Mouse (Mus musculus) olfactory bulb, adult 2 months (tissue): ENCODE measurements at regions not wholly inside any gene's neighbourhood (a gene's known extent, or its start where the extent isn't known, plus 50 kb on each side); places are given as distances from the start of the nearest gene placed in this dataset.

Source experiments
- H3K27ac ChIP-seq: fragments of 200-500 bp; 2 replicates; pipeline ENCODE4 v1.5.1; 2012; ENCODE audit warnings: low read depth, low read length; ENCODE audit not compliant: insufficient read depth
- H3K4me1 ChIP-seq: fragments of 200-500 bp; 2 replicates; pipeline ENCODE4 v1.6.1; 2012; ENCODE audit warnings: low read length; ENCODE audit not compliant: control insufficient read depth, insufficient read depth
- H3K4me3 ChIP-seq: fragments of 200-500 bp; 2 replicates; pipeline ENCODE4 v1.5.1; 2012; ENCODE audit warnings: mild to moderate bottlenecking, low read depth, low read length, moderate library complexity; ENCODE audit not compliant: insufficient read depth
- CTCF ChIP-seq: fragments of 200-500 bp; IDR thresholded peaks from 2 replicates; pipeline ENCODE4 v1.5.1; 2012; ENCODE audit warnings: low read depth, mild to moderate bottlenecking, low read length, moderate library complexity; ENCODE audit not compliant: insufficient read depth
- POLR2A ChIP-seq: fragments of 200-500 bp; IDR thresholded peaks from 2 replicates; pipeline ENCODE4 v1.6.1; 2012; ENCODE audit warnings: mild to moderate bottlenecking, low read depth, low read length, moderate library complexity; ENCODE audit not compliant: insufficient read depth
- WGBS: fragments of 180-500 bp; shearing (Covaris S2); methylation state at CpG from one replicate; pipeline ENCODE4 v1.1.7; 2018; 5-methylcytosine and 5-hydroxymethylcytosine counted together

DNA sequence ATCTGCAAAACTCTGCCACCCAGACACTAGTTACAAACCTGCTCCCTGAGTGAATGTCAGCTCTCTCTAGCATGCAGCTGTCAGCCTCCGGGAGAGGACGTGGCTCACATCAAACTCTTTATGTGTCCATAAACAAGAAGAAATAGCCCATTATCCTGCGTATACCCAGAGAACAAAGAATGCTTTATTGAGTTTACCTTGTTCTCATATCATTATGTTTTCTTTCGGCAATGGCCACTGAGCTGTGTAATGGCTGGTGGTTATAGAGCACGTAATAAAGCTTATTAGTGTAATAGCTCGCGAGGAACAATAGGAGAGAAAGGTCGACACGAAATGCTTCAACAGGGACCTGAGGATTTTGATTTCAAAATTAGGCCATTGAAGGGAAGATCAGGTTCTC is 331.6 kb downstream of the Hs3st1 start:
- Histone ChIP-seq H3K27ac (no peak overlapping the region), H3K4me1 (no peaks in the 10 kb centered on the region), H3K4me3 (no peak overlapping the region)
- TF ChIP-seq CTCF (no peak), POLR2A (no peak)
- 71% methylated on average over 9 of the region's 9 CpGs for WGBS

DNA sequence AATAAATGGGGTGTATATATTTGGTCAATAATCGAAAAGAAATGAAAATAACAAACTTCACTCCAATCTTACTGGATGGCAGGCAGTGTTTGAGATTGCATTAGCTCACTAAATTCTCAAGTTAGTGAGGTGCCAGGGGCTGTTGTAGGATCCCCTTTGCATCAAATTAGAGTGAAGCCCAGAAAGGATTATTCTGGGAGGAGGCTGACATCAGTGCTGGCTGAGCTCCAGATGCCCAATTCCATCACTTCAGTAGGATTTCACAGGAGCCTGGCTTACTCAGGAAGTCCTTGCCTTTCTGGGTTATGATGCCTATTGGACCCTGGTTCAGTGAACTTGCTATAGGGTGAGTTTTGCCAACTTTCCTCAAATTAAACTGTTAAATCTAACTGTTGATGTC is 336.5 kb downstream of the Hs3st1 start:
- TF ChIP-seq CTCF = no peak
- TF ChIP-seq POLR2A = no peak
- 66% methylated on average over 1 of the region's 1 CpGs for WGBS
- H3K4me3 ChIP-seq = no peak overlapping the region

DNA sequence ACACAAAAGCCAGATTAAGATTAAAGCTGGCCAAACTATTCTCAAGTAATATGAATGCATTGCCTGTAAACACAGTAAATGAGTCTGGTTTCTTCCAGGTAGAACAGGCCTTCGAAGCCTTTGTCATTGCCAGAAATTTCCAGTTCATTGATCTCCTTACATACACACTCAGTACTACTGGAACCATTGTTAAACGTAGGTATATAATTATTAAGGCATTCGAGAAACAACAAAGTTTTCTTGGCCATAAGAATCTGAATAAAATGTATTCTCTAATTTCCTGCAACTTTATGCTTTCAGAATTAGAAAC is 337.5 kb downstream of the Hs3st1 start:
- Histone ChIP-seq H3K27ac (no peak overlapping the region), H3K4me1 (peaks cover 2% of the 10 kb centered on the region; the same call in 1 of the 2 replicates), H3K4me3 (no peak overlapping the region)
- WGBS = 27% methylated on average over 3 of the region's 3 CpGs
- TF ChIP-seq POLR2A (no peak), CTCF (no peak)

More for the DNA sequence above, 336.5 kb downstream of the Hs3st1 start:
- no peak overlapping the region for H3K27ac ChIP-seq
- H3K4me1 ChIP-seq = peaks cover 2% of the 10 kb centered on the region; the same call in 1 of the 2 replicates

DNA sequence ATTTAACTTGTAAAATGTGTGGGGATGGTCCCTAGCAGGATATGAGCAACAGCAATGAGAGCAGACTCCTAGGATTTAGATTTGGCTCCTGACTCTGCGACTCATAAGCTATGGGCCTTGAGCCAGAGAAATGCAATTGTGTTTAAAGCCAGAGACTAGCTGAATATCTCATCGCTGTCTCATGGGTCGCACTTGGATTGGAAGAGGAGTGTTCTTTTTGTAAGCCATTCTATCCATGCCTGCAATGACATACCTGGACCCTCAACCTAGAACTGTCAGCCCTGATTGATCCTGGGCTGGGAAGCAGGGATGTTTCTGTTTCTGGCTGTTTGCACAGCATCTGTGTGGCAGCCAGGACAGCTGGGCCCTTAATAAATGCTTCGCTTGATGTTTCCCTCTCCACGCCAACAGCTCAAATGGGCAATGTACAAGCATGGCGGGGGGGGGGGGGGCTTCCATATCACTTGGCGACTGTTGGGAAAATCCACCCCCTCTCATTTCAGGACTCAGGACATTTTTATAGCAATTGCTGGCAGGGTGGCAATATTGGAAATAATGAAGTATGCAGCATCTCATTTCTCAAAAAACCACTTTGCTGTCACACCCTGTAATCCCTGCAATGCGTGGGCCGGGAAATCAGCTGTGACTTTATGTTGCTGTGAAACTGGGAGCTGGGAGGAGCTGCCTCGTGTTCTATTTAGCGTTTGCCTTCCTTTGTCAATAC is 338.0 kb downstream of the Hs3st1 start:
- whole genome bisulfite sequencing = 32% methylated on average over 11 of the region's 11 CpGs
- no peak overlapping the region for H3K27ac ChIP-seq
- no peak overlapping the region for H3K4me3 ChIP-seq
- TF ChIP-seq POLR2A = no peak
- no peak for TF ChIP-seq CTCF
- peaks cover 2% of the 10 kb centered on the region; the same call in 1 of the 2 replicates for H3K4me1 ChIP-seq

DNA sequence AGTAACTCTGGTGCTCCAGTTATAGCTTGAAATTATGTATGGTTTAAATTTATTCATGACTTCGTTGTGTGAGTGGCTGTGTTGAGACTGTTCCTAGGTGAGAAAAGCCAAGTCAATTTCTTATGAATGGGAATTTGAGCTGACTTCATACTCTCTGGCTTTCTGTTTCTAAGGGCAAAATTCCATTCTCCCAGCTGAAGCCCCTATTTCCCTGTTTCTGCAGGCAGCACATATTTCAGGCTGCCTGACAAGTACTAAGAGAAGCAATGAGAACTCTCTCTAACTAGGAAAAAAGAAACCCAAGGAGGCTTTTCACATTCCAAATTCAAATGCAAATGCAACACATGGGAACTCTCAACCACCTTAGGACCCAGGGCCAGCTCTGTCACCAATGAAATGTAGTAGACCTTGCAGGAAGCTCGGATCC is 338.7 kb downstream of the Hs3st1 start:
- WGBS = 47% methylated on average over 2 of the region's 2 CpGs
- no peak overlapping the region for H3K4me3 ChIP-seq
- TF ChIP-seq POLR2A = no peak
- no peak for TF ChIP-seq CTCF
- H3K4me1 ChIP-seq = peaks cover 2% of the 10 kb centered on the region; the same call in 1 of the 2 replicates
- H3K27ac ChIP-seq = no peak overlapping the region

DNA sequence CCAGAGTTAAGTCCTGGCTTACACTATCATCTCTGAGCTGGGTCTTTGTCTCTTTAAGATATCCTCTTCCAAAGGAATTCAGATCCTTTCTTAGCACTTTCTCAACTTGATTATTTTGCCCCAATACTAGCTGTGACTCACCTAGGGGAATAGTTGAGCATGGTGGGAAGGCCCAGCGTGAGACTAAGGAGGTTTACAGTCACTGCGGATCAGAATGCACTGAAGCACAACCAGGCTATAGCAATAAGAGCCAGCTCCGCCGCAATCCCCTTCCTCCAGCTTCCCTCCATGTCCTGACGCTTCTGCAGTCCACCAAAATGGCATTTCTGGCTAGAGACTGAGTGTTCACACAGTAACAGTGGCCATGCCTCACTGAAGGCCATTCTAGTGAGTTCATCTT is 342.5 kb downstream of the Hs3st1 start:
- TF ChIP-seq POLR2A (no peak), CTCF (no peak)
- 83% methylated on average over 5 of the region's 5 CpGs for WGBS
- H3K4me1 ChIP-seq = no peaks in the 10 kb centered on the region; the same call in 1 of the 2 replicates
- no peak overlapping the region for H3K27ac ChIP-seq
- H3K4me3 ChIP-seq = no peak overlapping the region

- no peak for TF ChIP-seq CTCF
- Histone ChIP-seq H3K27ac (no peak overlapping the region), H3K4me1 (no peaks in the 10 kb centered on the region), H3K4me3 (no peak overlapping the region)
Observed at GRCm38 (mm10) chr5:39390391-39390987, 364.8 kb downstream of the Hs3st1 start.

GRCm38 (mm10) chr5:39384410-39384809 is 370.9 kb downstream of the Hs3st1 start:
- WGBS = 86% methylated on average over 2 of the region's 2 CpGs
- TF ChIP-seq CTCF (no peak), POLR2A (no peak)
- Histone ChIP-seq H3K27ac (no peak overlapping the region), H3K4me3 (no peak overlapping the region), H3K4me1 (no peaks in the 10 kb centered on the region)

DNA sequence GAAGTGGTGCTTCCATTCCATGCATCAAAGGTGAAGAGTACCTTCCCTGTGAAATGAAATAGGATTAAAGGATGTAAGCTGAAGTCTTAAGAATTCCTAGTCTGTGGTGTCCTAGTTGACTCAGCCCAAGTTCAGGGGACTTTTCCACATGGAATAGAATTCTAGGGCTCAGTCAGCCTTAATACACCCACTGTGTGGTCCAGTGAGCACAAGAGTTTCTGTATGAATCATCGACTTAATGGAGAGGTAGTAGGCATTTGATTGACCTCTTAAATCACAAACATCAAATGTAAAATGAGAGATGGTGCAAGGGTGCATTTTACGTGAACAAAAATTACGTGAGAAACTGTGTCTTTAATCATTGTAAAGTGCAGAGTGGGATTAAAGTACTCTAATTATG is 381.1 kb downstream of the Hs3st1 start:
- Histone ChIP-seq H3K4me3 (no peak overlapping the region), H3K4me1 (no peaks in the 10 kb centered on the region), H3K27ac (no peak overlapping the region)
- WGBS = 88% methylated on average over 3 of the region's 3 CpGs
- no peak for TF ChIP-seq POLR2A
- no peak for TF ChIP-seq CTCF

DNA sequence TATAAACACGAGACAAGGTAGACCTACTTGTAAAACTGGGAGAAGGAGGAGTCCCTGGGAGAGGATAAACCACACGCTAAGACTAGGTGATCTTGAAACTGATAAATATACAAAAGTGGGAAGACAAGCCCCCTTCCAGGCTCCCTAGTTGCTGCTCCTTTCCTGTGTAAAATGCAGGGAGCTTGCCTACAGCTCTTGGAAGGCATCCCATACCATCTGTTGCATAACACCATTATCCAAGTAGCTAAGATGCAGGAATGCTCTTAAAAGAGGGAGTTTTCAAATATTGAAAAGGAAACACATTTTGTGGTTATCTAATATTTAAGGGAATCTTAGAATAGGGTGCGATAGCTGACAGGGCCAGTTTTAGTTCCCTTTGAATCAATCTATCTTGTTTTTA is 406.6 kb downstream of the Hs3st1 start:
- Histone ChIP-seq H3K4me3 (no peak overlapping the region), H3K27ac (no peak overlapping the region), H3K4me1 (no peaks in the 10 kb centered on the region)
- TF ChIP-seq POLR2A = no peak
- TF ChIP-seq CTCF = no peak
- WGBS = 90% methylated on average over 3 of the region's 3 CpGs
